Mouse (Mus musculus): ENCODE measurements around the gene Lrrc42. TPM values are rescaled to one million over a fixed set of nuclear protein-coding genes. Genes with fewer than 3 reads are reported as not detected.

Gene Lrrc42
- 52.2 and 55.7 TPM in 2 replicates for polyA plus RNA-seq (2015; fragmentation: Nextera tagmentation; extraction: Ambion mirVana)

GRCm38 (mm10) chr4:107253125-107254091 lies at the start of gene Lrrc42, which contains the start of gene Hspb11:
Gene Lrrc42, minus strand, starts transcription at chr4:107253532.
Gene Hspb11, plus strand, starts transcription at chr4:107253593.

GRCm38 (mm10) chr4:107208880-107209279 lies 44.5 kb downstream of the Lrrc42 start, which contains the start of gene Ldlrad1:
Gene Ldlrad1, plus strand, starts transcription at chr4:107209180.

Other genes starting within 250 kb of the Lrrc42 start
- gene Mrpl37, start 186.7 kb downstream of the Lrrc42 start, polyA plus RNA-seq (2015; fragmentation: Nextera tagmentation; extraction: Ambion mirVana) = 83.1 and 86.6 TPM in 2 replicates
- 3.3 and 4.9 TPM in 2 replicates for gene Cyb5rl, start 186.5 kb downstream of the Lrrc42 start, polyA plus RNA-seq (2015; fragmentation: Nextera tagmentation; extraction: Ambion mirVana)
- gene Cdcp2, start 156.6 kb downstream of the Lrrc42 start, polyA plus RNA-seq (2015; fragmentation: Nextera tagmentation; extraction: Ambion mirVana) = 0.12 and 0.14 TPM in 2 replicates
- gene Tmem59, start 75.1 kb downstream of the Lrrc42 start, polyA plus RNA-seq (2015; fragmentation: Nextera tagmentation; extraction: Ambion mirVana) = 398 and 438 TPM in 2 replicates
- 20.8 and 25.4 TPM in 2 replicates for gene Tceanc2, start 74.4 kb downstream of the Lrrc42 start, polyA plus RNA-seq (2015; fragmentation: Nextera tagmentation; extraction: Ambion mirVana)
- gene Ldlrad1, start 44.4 kb downstream of the Lrrc42 start, polyA plus RNA-seq (2015; fragmentation: Nextera tagmentation; extraction: Ambion mirVana) = not detected in 2 replicates
- gene Hspb11, start 61 bp upstream of the Lrrc42 start, polyA plus RNA-seq (2015; fragmentation: Nextera tagmentation; extraction: Ambion mirVana) = 38.5 and 49.4 TPM in 2 replicates
- gene Dio1, start 53.6 kb upstream of the Lrrc42 start, polyA plus RNA-seq (2015; fragmentation: Nextera tagmentation; extraction: Ambion mirVana) = not detected in 2 replicates
- 78.6 and 80.5 TPM in 2 replicates for gene Yipf1, start 60.8 kb upstream of the Lrrc42 start, polyA plus RNA-seq (2015; fragmentation: Nextera tagmentation; extraction: Ambion mirVana)
- 15.0 and 15.3 TPM in 2 replicates for gene Ndc1, start 114.3 kb upstream of the Lrrc42 start, polyA plus RNA-seq (2015; fragmentation: Nextera tagmentation; extraction: Ambion mirVana)
- gene Glis1, start 181.1 kb upstream of the Lrrc42 start, polyA plus RNA-seq (2015; fragmentation: Nextera tagmentation; extraction: Ambion mirVana) = 4.1 and 4.9 TPM in 2 replicates

Data from neural tube, postnatal 0 days (tissue).